Mouse (Mus musculus) forebrain, embryonic 12.5 days (tissue): ENCODE results near the gene Hcrt. TPM values are rescaled to one million over a fixed set of nuclear protein-coding genes. Genes with fewer than 3 reads are reported as not detected.

Source experiments
- ATAC-seq: fragments of 200-750 bp; cut with Nextera tagmentation; 2 replicates; pipeline ENCODE4 v1.8.0; 2017; ENCODE audit warnings: moderate TSS enrichment; ENCODE audit not compliant: low FRiP score
- H3K27ac ChIP-seq: fragments of 300-500 bp; sonication (generic); 2 replicates; pipeline ENCODE4 v1.5.1; 2016; ENCODE audit warnings: mild to moderate bottlenecking
- H3K27me3 ChIP-seq: fragments of 300-500 bp; sonication (generic); 2 replicates; pipeline ENCODE4 v1.6.1; 2016; ENCODE audit warnings: mild to moderate bottlenecking
- H3K36me3 ChIP-seq: fragments of 300-500 bp; sonication (generic); replicated peaks from 2 replicates; pipeline ENCODE4 v1.6.1; 2016; ENCODE audit warnings: mild to moderate bottlenecking
- H3K4me1 ChIP-seq: fragments of 300-500 bp; sonication (generic); 2 replicates; pipeline ENCODE4 v1.6.1; 2016
- H3K4me2 ChIP-seq: fragments of 300-500 bp; sonication (generic); 2 replicates; pipeline ENCODE4 v1.6.1; 2016; ENCODE audit warnings: mild to moderate bottlenecking, moderate library complexity
- H3K4me3 ChIP-seq: fragments of 300-500 bp; sonication (generic); replicated peaks from 2 replicates; pipeline ENCODE4 v1.5.1; 2016; ENCODE audit warnings: mild to moderate bottlenecking
- H3K9ac ChIP-seq: fragments of 300-500 bp; sonication (generic); 2 replicates; pipeline ENCODE4 v1.6.1; 2016; ENCODE audit warnings: mild to moderate bottlenecking
- H3K9me3 ChIP-seq: fragments of 300-500 bp; sonication (generic); 2 replicates; pipeline ENCODE4 v1.6.1; 2016
- WGBS: fragments of 180-500 bp; shearing (Covaris S2); methylation state at CpG from one replicate; pipeline ENCODE4 v1.1.7; 2016; 5-methylcytosine and 5-hydroxymethylcytosine counted together
- polyA plus RNA-seq: library from polyadenylated mRNA; unstranded; fragments of >200 nt; fragmentation: Nextera tagmentation; extraction: Ambion mirVana; gene quantifications from 2 replicates; pipeline ENCODE4 v1.2.1, GENCODE M21; 2016

Gene Hcrt
- polyA plus RNA-seq, 1 experiment from 2014 or later, result 0.36 TPM

DNA sequence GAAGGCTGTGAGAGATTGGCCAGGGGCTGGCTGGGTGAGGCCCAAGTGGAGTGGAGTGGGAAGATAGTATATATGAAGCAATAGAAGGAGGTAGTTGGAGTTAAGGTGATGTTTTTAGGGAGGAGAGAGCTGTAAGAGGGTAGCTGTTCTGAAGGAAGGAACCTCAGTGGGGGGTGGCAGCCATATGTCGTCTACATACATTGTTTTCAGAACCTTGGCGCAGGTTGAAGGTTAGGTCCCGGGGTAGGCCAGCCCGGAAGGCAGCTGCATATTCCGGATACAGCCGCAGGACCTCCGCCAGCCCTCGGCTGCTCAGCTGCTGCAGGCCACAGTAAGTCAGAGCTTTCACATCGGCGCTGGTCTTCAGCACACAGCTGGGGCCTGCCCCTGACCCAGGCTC lies 16.2 kb downstream of the Hcrt start:
- ATAC-seq, result no peak
- Histone ChIP-seq H3K9me3 (no peaks in the 10 kb centered on the region), H3K27me3 (peaks cover 7% of the 10 kb centered on the region), H3K4me2 (no peak overlapping the region), H3K27ac (no peak overlapping the region), H3K4me1 (0 out of 2 replicates have a peak, but pooled peaks cover 4% of the 10 kb centered on the region), H3K9ac (no peak overlapping the region), H3K36me3 (no peaks in the 10 kb centered on the region), H3K4me3 (no peak overlapping the region)
- WGBS, result 88% methylated on average over 10 of the region's 10 CpGs

DNA sequence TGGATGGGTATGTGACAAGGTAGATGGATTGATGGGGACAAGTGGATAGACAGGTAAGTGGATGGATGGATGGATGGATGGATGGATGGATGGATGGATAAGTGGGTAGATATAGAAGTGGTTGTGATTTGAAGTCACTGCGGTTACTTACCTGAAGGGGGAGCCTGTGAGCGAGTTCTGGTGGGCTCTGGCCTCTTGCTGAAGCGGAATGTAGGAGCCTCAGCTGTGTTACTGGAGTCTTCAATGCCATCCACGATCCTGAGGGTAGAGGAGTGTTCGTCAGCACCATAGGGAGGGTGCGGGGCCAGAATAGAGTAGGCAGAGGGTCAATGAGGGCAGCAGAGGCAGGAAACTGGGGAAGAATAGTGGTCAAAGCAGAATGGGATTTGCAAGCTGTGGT lies 17.6 kb downstream of the Hcrt start:
- 18% methylated on average over 6 of the region's 6 CpGs for WGBS
- Histone ChIP-seq H3K4me1 (0 out of 2 replicates have a peak, but pooled peaks cover 4% of the 10 kb centered on the region), H3K27ac (no peak overlapping the region), H3K36me3 (no peaks in the 10 kb centered on the region), H3K4me2 (no peak overlapping the region), H3K4me3 (no peak overlapping the region), H3K9ac (no peak overlapping the region), H3K27me3 (peaks cover 12% of the 10 kb centered on the region), H3K9me3 (no peaks in the 10 kb centered on the region)
- peak; percentile 30; the same call in 1 of the 2 replicates for ATAC-seq

DNA sequence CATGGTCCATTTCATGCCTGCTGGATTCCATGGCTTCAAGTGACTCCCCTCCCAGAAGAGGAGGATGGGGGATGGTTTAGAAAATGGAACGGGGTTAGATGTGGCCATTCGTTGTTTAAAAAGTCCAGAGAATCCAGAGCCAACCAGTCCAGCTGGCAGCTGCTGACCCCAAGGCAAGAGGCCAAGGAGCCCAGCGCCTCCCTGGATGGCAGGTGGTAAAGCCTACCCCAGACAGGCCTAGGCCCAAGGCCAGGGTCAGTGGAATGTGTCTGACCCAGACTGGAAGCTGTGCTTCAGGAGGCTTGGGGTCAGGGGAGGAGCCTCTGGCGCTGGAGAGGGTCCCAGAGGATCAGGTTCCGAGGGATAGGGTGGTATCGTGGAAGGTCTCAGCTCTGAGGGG lies 21.4 kb downstream of the Hcrt start:
- no peak overlapping the region for H3K4me3 ChIP-seq
- WGBS, result 81% methylated on average over 6 of the region's 6 CpGs
- no peak for ATAC-seq
- H3K4me2 ChIP-seq, result no peak overlapping the region
- no peak overlapping the region for H3K9ac ChIP-seq
- no peak overlapping the region for H3K27ac ChIP-seq
- H3K9me3 ChIP-seq, result no peaks in the 10 kb centered on the region
- peaks cover 22% of the 10 kb centered on the region for H3K4me1 ChIP-seq
- peaks cover 9% of the 10 kb centered on the region for H3K27me3 ChIP-seq
- no peaks in the 10 kb centered on the region for H3K36me3 ChIP-seq

DNA sequence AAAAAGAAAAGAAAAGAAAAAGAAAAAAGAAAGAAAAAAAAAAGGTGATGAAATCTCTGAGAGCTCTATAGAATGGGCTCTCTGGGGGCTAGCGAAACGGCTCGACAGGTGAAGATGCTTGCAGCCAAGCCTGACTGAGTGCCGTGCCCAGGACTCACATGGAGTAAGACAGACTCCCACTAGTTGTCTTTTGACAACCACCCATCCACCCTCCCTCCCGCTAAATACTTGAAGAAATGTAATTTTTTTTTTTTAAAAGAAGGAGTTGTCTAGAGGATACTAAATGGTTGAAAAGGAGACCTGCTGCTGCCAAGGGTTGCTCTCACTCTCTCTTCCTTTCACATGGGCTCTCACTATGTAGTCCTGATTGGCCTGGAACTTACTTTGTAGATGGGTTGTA lies 24.0 kb downstream of the Hcrt start:
- peak; percentile 10; the same call in 1 of the 2 replicates for ATAC-seq
- peaks cover 9% of the 10 kb centered on the region for H3K27me3 ChIP-seq
- H3K9me3 ChIP-seq, result no peaks in the 10 kb centered on the region
- no peak overlapping the region for H3K27ac ChIP-seq
- 10% methylated on average over 5 of the region's 5 CpGs for WGBS
- peak overlapping the region; percentile 89 for H3K4me3 ChIP-seq
- H3K4me2 ChIP-seq, result peak overlapping the region; percentile 60
- H3K4me1 ChIP-seq, result peaks cover 24% of the 10 kb centered on the region
- H3K9ac ChIP-seq, result 0 out of 2 replicates have a peak overlapping the region, but pooled peaks have one; percentile 18
- H3K36me3 ChIP-seq, result no peaks in the 10 kb centered on the region

DNA sequence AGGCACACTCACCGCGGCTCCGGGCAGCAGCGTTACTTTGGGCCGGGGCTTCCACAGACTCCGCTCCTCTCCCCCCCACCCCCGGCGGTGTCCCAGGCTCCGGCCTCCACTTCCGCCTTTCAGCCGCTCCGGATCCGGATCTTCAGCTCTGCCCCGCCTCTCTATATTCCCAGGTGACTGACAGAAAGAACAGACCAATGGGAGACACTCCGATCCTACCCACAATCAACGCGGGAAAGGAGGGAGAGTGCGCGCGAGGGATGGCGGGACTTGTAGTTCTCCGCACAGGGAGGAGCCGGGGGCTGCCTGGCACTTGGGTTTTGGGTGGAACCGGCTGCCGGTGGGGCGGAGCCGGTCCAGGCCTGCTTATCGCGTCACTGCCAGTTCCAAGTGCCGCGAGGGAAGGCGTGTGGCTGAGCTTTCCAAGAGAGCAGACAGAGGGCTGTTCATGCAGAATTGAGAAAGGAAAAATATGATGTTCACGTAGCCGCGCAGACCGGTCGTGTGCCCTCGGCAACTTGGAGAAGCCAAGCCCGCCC lies 24.6 kb downstream of the Hcrt start, which contains the start of gene Rab5c:
Rab5c (minus strand) TSS at position 150 of the 539 bp plus-strand sequence.
- H3K27ac ChIP-seq, result peak within 1 kb of the TSS; percentile 75

DNA sequence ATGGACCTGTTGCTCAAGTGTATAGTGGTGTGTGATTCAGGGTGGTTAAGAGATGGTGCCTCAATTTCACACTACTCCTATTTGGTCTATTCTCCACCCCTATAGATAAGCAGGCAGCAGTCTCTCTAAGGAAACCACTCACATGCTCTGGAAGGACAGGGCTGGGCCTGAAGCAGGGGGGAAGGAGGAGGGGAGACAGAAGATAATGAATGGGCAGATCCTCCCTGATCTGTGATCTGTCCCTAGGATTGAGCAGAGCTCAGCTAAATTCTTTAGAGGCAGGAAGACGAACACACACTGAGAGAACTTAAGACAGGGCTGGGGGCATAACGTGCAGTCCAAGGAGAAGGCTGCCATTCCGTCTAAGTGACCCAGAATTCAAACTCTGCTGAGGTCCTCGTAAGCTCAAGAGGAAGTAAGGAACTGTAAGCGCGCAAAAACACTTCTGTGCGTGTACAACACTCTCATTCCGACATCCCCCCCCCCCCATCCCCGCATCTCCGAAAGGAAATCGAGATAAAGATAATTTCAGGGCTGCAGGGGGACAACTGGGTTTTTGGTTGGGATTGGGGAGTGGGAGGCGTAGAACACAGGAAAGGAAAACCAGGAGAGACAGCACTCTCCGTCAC lies 25.5 kb downstream of the Hcrt start:
- peak overlapping the region; percentile 92 for H3K9ac ChIP-seq
- no peaks in the 10 kb centered on the region for H3K36me3 ChIP-seq
- H3K4me1 ChIP-seq, result peaks cover 24% of the 10 kb centered on the region
- peaks cover 9% of the 10 kb centered on the region for H3K27me3 ChIP-seq
- H3K9me3 ChIP-seq, result no peaks in the 10 kb centered on the region
- WGBS, result 3% methylated on average over 13 of the region's 13 CpGs
- no peak overlapping the region for H3K27ac ChIP-seq
- peak overlapping the region; percentile 89 for H3K4me3 ChIP-seq
- no peak for ATAC-seq
- H3K4me2 ChIP-seq, result peak overlapping the region; percentile 94

More for the DNA sequence above, 24.6 kb downstream of the Hcrt start, which contains the start of gene Rab5c:
- Histone ChIP-seq H3K27me3 (peaks cover 9% of the 10 kb centered on the region), H3K4me2 (peak within 1 kb of the TSS; percentile 94), H3K9ac (peak within 1 kb of the TSS; percentile 92), H3K4me3 (peak within 1 kb of the TSS; percentile 89), H3K9me3 (no peaks in the 10 kb centered on the region), H3K36me3 (no peaks in the 10 kb centered on the region), H3K4me1 (peaks cover 24% of the 10 kb centered on the region)
- ATAC-seq, result peak; percentile 99
- under 1% methylated on average over 39 of the region's 39 CpGs for WGBS

DNA sequence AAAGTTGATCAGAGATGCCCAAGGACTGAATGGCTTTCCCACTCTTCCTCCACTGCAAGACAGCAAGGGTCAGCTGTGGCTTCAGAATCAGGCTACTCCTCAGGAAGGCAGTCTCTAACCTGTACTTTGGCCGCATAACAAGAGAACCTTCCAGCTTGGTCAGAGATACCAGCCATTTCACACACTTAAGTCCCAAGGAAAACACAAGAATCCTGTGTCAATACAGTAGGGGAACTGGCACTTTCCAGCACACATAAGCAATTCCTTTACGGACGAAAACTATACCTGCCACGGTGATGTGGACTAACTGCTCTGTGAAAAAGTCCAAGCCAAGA lies 26.0 kb downstream of the Hcrt start:
- 0 out of 2 replicates have a peak, but pooled peaks cover 3% of the 10 kb centered on the region for H3K36me3 ChIP-seq
- peak overlapping the region; percentile 94 for H3K4me2 ChIP-seq
- no peak for ATAC-seq
- peak overlapping the region; percentile 89 for H3K4me3 ChIP-seq
- H3K27ac ChIP-seq, result no peak overlapping the region
- 85% methylated on average over 4 of the region's 4 CpGs for whole genome bisulfite sequencing
- no peaks in the 10 kb centered on the region for H3K9me3 ChIP-seq
- peak overlapping the region; percentile 92; the same call in 1 of the 2 replicates for H3K9ac ChIP-seq
- peaks cover 9% of the 10 kb centered on the region; the same call in 1 of the 2 replicates for H3K27me3 ChIP-seq
- peaks cover 24% of the 10 kb centered on the region for H3K4me1 ChIP-seq

DNA sequence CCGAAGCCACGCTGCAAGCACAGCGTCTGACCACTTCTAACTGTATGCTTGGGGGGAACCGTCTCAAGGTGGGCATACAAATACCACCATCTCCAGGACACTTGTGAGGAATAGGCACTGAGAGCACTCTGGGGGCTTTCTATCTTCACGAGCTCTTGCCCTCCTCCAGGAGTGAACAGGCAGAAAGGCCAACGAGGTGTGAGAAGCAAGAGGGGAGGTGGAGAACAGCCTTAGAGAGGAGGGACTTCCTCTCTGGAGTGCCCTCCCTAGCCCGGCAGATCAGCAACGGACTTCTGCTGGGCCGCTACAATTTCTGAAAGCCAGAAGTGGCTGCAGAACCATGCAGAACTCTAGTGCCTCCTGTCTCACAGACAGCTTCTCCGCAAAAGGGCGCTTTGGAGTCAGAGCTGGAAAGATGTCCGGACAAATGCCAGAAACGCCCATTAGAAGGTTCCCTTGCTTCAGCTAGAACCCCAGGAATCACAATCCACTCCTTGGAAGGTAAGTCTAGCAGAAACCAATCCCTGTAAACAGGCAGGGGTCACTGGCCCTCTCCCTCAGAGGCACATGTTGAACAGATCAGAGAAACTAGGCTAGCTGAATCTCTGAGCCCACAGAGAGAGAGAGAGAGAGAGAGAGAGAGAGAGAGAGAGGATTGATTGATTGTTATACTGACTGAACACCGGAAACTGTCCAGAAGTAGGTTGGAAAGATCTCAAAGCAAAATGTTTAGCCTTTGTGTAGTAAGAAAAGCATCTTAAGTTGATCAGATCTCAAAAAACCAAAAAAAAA lies 26.6 kb downstream of the Hcrt start:
- H3K4me2 ChIP-seq, result peak overlapping the region; percentile 94; the same call in 1 of the 2 replicates
- H3K27me3 ChIP-seq, result peaks cover 9% of the 10 kb centered on the region; the same call in 1 of the 2 replicates

DNA sequence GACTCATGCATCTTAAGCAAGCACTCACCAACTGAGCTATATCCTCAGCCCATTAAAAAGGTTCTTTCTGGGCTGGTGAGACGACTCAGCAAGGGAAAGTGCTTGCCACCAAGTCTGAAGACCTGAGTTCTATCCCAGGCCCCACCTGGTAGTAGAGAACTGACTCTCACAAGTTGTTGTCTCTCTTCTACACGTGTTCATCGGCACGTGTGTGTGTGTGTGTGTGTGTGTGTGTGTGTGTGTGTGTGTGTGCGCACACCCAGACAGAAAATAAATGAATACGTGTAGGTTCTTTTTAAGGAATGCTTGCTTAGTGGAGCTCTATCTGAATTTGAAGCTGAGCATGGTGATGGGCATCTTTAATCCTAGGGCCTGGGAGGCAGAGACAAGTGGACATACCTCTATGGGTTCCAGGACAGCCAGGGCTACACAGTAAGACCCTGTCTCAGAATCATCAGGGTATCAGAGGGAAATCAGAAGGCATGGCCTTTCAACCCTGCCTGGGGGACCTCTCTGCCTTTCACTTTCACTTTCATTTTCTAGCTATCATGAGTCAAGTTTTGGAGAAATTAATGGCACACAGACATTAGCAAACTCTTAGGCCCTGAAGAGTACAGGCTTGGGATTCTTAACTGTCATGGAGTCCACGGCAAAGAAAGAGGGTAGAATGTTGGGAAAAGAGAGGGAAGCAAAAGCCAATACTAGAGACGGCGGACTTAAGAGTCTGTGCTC lies 27.4 kb downstream of the Hcrt start:
- Histone ChIP-seq H3K27me3 (peaks cover 6% of the 10 kb centered on the region; the same call in 1 of the 2 replicates), H3K9ac (peak overlapping the region; percentile 17; the same call in 1 of the 2 replicates), H3K4me1 (peaks cover 28% of the 10 kb centered on the region), H3K9me3 (no peaks in the 10 kb centered on the region), H3K36me3 (0 out of 2 replicates have a peak, but pooled peaks cover 3% of the 10 kb centered on the region), H3K4me2 (peak overlapping the region; percentile 4; the same call in 1 of the 2 replicates), H3K27ac (no peak overlapping the region), H3K4me3 (no peak overlapping the region)
- no peak for ATAC-seq
- 93% methylated on average over 9 of the region's 9 CpGs for WGBS

More for the DNA sequence above, 26.6 kb downstream of the Hcrt start:
- no peak for ATAC-seq
- H3K9ac ChIP-seq, result peak overlapping the region; percentile 17
- no peak overlapping the region for H3K4me3 ChIP-seq
- peaks cover 24% of the 10 kb centered on the region for H3K4me1 ChIP-seq
- no peaks in the 10 kb centered on the region for H3K9me3 ChIP-seq
- WGBS, result 86% methylated on average over 14 of the region's 14 CpGs
- no peak overlapping the region for H3K27ac ChIP-seq
- H3K36me3 ChIP-seq, result 0 out of 2 replicates have a peak, but pooled peaks cover 3% of the 10 kb centered on the region

DNA sequence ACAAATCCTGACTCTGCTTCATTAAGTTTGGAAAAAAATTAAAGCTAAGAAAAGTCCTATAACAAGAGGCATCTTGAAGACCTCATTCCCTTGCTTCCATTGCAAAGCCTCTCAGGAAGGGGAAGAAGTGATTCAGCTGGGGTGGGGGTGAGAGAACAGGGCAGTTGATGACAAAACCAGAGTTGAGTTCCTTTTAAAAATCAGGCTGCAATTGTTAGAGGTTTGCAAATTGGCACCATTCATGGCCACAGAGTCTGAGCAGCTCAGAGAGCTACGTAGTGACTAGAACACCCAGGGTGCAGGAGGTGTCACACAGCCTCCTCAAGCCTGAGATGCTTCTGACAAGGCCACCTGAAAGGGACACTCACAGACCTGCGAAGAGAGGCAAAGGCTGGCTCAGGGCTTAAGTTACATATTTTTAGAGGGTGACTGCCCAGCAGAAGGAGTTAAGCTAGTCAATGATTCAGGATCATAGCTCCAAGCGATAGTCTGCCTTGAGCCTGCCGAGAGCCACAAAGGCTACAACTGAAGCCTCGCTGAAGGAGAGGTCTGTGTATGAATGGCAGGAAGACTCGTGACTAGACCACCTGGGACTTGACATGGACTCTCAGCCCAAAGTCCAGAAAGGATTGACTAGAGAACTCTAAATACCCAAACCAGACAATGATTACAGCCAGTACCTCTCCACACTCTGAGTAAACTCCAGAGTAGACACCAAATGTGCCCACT lies 32.1 kb downstream of the Hcrt start:
- ATAC-seq, result no peak
- no peak overlapping the region for H3K4me3 ChIP-seq
- H3K4me2 ChIP-seq, result no peak overlapping the region
- no peak overlapping the region for H3K27ac ChIP-seq
- 91% methylated on average over 6 of the region's 6 CpGs for WGBS
- no peak overlapping the region for H3K9ac ChIP-seq
- H3K9me3 ChIP-seq, result no peaks in the 10 kb centered on the region
- H3K36me3 ChIP-seq, result peaks cover 15% of the 10 kb centered on the region; the same call in 1 of the 2 replicates
- H3K27me3 ChIP-seq, result no peaks in the 10 kb centered on the region
- 0 out of 2 replicates have a peak, but pooled peaks cover 3% of the 10 kb centered on the region for H3K4me1 ChIP-seq

DNA sequence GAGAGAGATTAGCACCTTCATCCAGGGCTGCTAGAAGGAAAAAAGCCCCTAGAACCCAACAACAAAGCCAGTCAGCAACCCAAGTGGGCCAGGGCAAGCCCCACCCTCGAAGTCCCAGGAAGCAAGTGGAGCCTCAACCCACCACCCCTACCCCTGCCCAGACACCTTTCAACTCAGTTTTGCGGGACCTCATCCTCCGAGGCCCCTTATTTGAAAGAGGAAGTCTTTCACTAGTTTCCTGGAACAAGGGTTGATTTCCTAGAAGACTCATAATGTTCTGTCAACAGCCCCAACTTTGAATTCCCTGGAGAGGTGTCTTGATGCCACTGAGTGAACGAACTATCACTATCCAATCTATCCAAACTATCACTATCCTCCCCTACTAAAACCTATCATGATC lies 32.8 kb downstream of the Hcrt start:
- no peak overlapping the region for H3K27ac ChIP-seq
- WGBS, result 97% methylated on average over 4 of the region's 4 CpGs
- H3K4me3 ChIP-seq, result no peak overlapping the region
- H3K27me3 ChIP-seq, result no peaks in the 10 kb centered on the region
- no peak overlapping the region for H3K4me2 ChIP-seq
- H3K4me1 ChIP-seq, result 0 out of 2 replicates have a peak, but pooled peaks cover 3% of the 10 kb centered on the region
- no peak overlapping the region for H3K9ac ChIP-seq
- ATAC-seq, result no peak
- no peaks in the 10 kb centered on the region for H3K9me3 ChIP-seq
- H3K36me3 ChIP-seq, result peaks cover 15% of the 10 kb centered on the region; the same call in 1 of the 2 replicates
